Mouse (Mus musculus): ENCODE data around the gene Thy1. TPM values are rescaled to one million over a fixed set of nuclear protein-coding genes. Genes with fewer than 3 reads are reported as not detected.

Thy1 gene
- polyA plus RNA-seq, 1 experiment, result 41.8 TPM

DNA sequence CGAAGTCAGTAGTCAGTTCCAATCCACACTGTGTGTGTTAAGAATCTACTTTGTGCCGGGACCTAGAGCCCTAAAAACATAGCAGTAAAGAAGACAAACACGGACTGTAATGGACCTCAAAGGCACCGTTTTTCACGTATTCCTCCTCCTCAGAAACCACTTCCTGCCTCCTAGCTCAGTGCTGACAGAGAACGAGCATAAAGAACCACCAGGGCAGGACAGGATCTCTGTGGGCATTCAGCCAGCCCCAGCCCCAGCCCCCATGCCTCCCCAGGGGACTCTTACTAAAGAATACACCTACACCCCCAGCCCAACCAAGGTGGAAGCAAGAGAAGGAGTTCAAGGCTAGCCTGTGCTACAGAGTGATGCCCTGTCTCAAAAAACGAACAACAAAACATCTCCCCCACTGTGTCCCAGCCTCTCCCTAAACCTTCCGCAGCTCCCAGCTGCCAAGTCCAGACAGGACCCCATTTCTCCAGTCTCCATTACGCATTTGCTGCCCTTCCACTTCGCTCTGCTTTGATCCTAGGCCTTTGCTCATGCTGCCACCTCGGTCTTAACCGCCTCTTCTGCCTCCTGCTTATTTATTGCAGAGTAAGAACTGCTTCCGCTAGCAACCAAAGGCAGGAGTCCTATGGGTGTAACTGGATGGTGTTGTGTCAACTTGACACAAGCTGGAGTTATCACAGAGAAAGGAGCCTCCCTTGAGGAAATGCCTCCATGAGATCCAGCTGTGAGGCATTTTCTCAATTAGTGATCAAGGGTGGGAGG, 9.0 kb upstream of the Thy1 start:
- DNase-seq (ENCODE audit: low read depth), result no peak

DNA sequence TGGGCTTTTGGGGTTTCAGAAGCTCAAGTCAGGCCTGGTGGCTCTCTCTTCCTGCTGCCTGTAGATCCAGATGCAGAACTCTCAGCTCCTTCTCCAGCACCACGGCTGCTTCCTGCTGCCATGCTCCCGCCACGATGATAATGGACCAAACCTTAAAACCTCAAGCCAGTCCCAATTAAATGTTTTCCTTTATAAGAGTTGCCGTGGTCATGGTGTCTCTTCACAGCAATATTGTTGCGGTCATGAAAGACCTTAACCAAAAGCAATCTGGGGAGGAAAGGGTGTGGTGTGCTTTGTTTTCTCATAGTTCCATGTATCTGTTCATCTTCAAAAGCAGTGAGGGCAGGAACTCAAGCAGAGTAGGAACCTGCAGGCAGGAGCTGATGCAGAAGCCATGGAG, 6.1 kb upstream of the Thy1 start:
- no peak for DNase-seq (ENCODE audit: low read depth)

DNA sequence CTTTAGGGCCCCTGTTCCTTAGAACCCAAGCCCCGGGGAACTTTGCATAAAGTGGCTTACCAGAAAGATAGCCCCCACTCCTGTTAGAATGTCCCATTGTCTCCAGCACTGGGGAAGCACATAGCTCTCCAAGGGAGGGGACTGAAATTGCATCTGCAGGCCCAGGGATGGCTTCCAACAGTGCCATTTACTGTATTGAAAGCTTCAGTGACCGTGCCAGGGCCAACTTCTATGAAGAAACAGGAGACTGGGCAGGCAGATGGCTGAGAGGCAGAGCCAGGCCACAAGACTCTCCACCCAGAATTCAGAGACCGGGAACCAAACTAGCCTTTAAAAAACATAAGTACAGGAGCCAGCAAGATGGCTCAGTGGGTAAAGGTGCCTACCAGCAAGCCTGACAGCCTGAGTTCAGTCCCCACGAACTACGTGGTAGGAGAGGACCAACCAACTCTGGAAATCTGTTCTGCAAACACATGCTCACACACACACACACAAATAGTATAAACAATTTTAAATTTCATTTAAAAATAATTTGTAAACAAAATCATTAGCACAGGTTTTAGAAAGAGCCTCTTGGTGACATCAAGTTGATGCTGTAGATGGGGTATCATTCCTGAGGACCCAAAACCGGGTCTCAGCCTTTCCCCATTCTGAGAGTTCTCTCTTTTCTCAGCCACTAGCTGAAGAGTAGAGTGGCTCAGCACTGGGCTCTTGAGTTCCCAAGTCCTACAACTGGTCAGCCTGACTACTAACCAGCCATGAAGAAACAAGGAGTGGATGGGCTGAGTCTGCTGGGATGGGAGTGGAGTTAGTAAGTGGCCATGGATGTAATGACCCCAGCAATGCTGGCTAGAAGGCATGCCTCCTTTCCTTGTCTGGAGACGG, 1.4 kb upstream of the Thy1 start:
- DNase-seq (ENCODE audit: low read depth), result no peak

DNA sequence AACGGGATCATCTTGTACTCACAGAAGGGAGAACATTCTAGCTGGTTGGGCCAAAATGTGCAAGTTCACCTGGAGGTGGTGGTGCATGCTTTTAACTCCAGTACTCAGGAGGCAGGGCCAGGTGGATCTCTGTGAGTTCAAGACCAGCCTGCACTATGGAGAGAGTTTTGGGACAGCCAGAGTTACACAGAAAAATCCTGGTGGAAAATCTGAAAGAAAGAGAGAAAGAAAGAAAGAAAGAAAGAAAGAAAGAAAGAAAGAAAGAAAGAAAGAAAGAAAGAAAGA, 846 bp upstream of the Thy1 start:
- DNase-seq (ENCODE audit: low read depth), result no peak

DNA sequence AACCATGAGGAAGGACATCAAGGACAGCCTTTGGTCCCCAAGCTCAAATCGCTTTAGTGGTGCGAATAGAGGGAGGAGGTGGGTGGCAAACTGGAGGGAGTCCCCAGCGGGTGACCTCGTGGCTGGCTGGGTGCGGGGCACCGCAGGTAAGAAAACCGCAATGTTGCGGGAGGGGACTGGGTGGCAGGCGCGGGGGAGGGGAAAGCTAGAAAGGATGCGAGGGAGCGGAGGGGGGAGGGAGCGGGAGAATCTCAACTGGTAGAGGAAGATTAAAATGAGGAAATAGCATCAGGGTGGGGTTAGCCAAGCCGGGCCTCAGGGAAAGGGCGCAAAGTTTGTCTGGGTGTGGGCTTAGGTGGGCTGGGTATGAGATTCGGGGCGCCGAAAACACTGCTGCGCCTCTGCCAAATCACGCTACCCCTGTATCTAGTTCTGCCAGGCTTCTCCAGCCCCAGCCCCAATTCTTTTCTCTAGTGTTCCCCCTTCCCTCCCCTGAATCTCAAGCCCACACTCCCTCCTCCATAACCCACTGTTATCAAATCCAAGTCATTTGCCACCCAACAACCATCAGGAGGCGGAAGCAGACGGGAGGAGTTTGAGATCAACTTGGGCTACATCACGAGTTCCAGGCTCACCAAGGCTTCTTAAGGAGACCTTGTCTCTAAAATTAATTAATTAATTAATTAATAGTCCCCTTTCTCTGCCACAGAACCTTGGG, 683 bp downstream of the Thy1 start:
- no peak for DNase-seq (ENCODE audit: low read depth)

DNA sequence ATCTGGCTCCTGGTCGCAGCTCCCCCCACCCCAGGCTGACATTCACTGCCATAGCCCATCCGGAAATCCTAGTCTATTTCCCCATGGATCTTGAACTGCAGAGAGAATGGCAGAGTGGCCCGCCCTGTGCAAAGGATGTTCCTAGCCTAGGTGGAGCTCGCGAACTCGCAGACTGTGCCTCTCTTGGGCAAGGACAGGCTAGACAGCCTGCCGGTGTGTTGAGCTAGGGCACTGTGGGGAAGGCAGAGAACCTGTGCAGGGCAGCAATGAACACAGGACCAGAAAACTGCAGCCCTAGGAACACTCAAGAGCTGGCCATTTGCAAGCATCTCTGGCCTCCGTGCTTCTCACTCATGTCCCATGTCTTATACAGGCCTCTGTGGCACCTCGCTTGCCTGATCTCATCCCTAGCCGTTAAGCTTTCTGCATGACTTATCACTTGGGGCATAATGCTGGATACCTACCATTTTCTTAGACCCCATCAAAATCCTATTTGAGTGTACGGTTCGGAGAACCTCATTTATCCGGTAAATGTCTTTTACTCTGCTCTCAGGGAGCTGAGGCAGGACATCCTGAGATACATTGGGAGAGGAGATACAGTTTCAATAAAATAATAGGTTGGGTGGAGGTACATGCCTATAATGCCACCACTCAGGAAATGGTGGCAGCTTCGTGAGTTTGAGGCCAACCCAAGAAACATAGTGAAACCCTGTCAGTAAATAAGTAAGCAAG, 1.4 kb downstream of the Thy1 start:
- no peak for DNase-seq (ENCODE audit: low read depth)

DNA sequence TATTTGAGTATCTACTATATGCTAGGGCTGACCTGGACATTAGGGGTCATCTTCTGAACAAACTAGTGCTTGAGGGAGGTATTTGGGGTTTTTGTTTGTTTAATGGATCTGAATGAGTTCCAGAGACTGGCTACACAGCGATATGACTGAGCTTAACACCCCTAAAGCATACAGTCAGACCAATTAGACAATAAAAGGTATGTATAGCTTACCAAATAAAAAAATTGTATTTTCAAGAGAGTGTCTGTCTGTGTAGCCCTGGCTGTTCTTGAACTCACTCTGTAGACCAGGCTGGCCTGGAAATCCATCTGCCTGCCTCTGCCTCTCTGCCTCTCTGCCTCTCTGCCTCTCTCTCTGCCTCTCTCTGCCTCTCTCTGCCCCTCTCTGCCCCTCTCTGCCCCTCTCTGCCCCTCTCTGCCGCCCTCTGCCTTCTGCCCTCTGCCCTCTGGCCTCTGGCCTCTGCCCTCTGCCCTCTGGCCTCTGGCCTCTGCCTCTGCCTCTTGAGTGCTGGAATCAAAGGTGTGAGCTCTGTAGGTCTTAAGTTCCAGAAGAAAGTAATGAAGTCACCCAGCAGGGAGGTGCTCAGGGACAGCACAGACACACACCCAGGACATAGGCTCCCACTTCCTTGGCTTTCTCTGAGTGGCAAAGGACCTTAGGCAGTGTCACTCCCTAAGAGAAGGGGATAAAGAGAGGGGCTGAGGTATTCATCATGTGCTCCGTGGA, 2.1 kb downstream of the Thy1 start:
- DNase-seq (ENCODE audit: low read depth), result no peak

DNA sequence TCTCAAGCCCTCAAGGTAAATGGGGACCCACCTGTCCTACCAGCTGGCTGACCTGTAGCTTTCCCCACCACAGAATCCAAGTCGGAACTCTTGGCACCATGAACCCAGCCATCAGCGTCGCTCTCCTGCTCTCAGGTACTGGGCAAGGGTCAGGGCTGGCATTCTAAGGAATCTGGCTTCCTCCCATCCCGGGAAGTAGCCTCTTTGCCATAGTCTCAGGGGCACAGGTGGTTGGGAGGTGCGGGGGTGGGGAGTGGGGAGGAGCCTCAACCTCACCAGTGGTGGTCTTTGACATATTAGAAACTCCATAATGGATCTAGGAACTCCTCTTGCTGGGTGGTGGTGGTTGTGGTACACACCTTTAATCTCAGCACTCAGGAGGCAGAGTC, 2.7 kb downstream of the Thy1 start:
- DNase-seq (ENCODE audit: low read depth), result no peak

DNA sequence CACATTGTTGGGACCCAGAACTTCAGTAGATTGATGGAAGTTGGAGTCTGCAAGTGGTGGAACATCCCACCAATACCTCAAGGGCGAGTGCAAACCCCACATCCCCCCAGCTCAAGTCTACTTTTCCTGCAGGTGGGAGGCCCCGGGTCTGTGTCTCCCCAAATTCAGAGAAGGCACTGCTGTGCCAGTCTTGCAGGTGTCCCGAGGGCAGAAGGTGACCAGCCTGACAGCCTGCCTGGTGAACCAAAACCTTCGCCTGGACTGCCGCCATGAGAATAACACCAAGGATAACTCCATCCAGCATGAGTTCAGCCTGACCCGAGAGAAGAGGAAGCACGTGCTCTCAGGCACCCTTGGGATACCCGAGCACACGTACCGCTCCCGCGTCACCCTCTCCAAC, 3.2 kb downstream of the Thy1 start:
- no peak for DNase-seq (ENCODE audit: low read depth)

DNA sequence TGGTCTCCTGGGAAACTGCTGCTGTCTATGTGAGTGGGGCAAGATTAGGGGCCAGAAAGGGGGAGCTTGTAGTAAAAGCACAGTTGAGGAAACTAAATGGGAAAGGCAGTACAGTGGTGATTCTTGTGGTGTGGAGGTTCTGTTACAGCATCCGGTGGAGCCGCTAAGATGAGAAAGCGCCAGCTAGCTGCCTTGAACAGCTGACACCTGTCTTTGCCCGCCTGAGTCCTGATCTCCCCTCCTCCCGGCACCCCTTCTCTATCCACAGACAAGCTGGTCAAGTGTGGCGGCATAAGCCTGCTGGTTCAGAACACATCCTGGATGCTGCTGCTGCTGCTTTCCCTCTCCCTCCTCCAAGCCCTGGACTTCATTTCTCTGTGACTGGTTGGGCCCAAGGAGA, 3.9 kb downstream of the Thy1 start:
- DNase-seq (ENCODE audit: low read depth), result no peak

DNA sequence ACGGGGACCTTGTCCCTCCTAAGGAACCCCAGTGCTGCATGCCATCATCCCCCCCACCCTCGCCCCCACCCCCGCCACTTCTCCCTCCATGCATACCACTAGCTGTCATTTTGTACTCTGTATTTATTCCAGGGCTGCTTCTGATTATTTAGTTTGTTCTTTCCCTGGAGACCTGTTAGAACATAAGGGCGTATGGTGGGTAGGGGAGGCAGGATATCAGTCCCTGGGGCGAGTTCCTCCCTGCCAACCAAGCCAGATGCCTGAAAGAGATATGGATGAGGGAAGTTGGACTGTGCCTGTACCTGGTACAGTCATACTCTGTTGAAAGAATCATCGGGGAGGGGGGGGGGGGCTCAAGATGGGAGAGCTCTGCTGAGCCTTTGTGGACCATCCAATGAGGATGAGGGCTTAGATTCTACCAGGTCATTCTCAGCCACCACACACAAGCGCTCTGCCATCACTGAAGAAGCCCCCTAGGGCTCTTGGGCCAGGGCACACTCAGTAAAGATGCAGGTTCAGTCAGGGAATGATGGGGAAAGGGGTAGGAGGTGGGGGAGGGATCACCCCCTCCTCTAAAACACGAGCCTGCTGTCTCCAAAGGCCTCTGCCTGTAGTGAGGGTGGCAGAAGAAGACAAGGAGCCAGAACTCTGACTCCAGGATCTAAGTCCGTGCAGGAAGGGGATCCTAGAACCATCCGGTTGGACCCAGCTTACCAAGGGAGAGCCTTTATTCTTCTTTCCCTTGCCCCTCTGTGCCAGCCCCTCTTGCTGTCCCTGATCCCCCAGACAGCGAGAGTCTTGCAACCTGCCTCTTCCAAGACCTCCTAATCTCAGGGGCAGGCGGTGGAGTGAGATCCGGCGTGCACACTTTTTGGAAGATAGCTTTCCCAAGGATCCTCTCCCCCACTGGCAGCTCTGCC, 4.6 kb downstream of the Thy1 start:
- DNase-seq (ENCODE audit: low read depth), result no peak

DNA sequence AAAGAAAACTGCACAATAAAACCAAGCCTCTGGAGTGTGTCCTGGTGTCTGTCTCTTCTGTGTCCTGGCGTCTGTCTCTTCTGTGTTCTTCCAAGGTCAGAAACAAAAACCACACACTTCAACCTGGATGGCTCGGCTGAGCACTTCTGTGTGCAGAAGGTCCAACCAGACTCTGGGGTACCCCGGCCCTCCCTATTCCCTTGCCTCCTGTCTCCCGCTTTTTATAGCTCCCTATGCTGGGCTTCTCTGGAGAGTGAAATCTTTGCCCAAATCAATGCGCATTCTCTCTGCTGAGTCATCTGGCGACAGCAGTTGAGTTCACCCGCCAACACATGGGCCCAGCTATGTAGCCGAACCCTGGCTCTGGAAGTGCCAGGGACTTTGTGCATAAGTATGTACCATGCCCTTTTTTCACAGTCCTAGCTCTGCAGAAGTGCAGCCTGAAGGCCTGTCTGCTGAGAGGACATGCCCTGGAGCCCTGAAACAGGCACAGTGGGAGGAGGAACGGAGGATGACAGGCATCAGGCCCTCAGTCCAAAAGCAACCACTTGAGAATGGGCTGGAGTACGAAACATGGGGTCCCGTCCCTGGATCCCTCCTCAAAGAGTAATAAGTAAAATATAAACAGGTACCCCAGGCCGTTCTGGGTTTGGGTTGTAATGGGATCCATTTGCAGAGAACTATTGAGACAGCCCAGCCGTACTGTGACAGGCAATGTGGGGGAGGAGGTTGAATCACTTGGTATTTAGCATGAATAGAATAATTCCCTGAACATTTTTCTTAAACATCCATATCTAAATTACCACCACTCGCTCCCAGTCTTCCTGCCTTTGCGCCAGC, 5.6 kb downstream of the Thy1 start:
- no peak for DNase-seq (ENCODE audit: low read depth)

DNA sequence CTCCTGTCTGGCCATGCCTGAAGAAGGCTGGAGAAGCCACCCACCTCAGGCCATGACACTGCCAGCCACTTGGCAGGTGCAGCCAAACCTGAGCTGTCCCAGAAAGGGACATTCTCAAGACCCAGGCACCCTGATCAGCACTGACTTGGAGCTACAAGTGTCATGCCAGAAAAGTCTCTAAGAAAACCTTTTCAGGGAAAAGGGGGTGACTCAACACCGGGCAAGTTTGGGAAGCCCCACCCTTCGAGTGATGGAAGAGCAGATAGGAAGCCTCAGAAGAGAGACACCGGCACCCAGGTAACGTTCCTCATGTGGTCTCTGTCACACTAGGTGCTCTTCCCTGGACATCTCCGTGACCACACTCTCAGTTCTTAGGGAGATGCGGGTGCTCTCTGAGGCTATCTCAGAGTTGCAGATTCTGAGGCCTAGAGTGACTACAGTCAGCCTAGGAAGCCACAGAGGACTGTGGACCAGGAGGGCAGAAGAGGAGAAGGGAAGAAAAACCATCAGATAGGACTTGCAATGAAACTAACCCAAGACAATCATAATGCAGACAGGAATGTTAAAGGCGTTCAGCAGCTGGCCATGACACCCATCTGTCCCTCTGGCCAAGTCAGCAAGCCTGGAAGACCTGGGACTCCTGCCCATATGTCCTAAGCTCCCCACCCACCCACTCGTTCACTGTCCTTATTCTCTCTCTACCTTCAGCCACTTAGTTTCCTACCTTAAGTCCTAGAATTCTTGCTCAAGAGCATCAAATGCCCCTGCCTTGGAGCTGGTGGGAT, 6.4 kb downstream of the Thy1 start:
- DNase-seq (ENCODE audit: low read depth), result no peak

DNA sequence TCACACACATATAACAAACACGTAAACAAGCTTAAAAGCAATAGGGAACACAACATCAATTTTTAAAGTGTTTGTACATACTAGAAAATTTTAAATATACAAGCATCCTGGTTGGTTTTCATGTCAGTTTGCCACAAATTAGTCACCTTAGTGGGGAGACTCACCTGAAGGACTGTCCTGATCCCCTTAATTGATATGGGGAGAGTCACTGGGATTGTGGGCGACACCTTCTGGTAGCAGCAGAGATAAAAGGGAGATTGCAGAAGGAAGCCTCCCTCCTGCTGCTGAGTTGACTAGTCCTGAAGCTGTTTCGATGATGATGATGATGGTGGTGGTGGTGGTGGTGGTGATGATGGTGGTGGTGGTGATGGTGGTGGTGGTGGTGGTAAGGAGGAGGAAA, 9.7 kb downstream of the Thy1 start:
- DNase-seq (ENCODE audit: low read depth), result no peak

DNA sequence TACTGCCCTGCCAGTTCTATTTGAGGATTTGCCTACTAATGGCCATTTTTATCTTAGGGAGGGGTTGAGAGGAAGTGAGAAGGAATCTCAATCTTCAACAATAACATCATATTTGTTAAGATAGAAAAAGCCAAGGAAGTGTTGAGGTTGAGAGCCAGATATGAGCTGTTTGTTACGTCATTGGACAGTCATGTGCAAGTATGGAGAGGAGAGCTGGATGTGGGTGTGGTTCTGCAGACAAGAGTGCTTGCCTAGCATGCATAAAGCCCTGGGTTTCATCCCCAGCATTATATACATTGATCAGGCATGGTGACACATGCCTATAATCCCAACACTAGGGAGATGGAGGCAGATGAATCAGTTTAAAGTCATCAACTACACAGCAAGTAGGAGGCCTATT, 10.8 kb downstream of the Thy1 start:
- DNase-seq (ENCODE audit: low read depth), result no peak

DNA sequence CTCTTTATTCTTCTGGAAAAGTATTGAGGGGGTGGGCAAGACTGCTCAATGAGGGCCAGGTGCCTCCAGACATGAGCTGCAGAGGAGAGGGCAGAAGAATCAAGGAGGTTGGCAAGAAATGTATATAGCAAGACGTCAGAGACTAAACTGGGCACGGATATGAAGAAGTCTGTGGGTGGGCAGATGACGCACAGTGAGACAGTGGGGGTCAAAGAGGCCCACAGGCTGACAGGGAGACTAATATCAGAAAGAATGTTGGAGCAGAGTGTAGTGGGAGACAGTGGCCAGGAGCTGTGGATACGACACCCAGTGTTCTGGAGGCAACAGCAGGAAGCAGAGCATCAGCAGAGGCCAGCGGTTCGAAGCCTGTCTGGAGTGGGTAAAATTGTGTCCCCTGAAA, 15.4 kb downstream of the Thy1 start:
- DNase-seq (ENCODE audit: low read depth), result no peak

DNA sequence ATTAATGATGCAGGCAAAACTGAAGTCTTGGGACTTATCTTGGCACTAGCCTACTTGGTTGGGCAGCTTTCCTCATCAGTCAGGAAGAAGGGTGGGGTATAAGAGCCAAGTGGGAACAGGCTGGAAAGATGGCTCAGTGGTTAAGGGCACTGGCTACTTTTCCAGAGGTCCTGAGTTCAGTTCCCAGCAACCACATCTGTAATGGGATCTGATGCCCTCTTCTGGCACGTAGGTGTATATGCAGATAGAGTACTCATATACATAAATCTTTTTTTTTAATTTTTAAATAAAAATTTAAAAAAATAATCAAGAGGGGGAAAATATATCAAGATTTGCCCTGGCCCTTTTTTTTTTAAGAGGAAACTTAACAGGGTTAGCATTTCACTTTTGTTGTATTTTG, 22.0 kb downstream of the Thy1 start:
- DNase-seq (ENCODE audit: low read depth), result no peak

DNA sequence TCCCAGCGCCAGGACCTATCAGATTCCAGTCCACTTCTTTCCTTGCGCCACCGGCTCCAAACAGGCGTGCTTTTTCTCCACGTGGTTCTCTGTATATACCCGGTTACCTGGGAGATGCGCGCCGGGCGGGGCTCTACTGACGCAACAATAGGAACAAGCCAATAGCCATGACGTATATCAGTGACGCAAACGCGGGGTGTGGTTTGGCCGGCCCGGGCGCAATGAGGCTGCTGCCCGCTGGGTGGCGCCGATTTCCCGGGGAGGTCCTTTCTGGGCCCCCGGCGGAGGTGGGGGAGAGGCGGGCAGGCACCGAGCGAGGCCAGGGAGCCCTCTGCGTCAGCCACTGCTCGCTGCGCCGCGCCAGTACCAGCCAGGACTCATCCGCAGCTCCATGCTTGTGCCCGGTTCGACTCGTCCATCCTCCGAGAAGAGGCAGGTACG, 23.6 kb downstream of the Thy1 start, which contains the start of gene Usp2:
Gene Usp2 (plus strand): TSS at position 237 of the 441 bp plus-strand sequence.
- no peak for DNase-seq (ENCODE audit: low read depth)
